Mouse (Mus musculus): ENCODE results near the gene Shox2. TPM values are rescaled to one million over a fixed set of nuclear protein-coding genes. Genes with fewer than 3 reads are reported as not detected.

Shox2 gene
- 28.4 and 28.9 TPM in 2 replicates for polyA plus RNA-seq (2016; fragmentation: Nextera tagmentation; extraction: Ambion mirVana)

DNA sequence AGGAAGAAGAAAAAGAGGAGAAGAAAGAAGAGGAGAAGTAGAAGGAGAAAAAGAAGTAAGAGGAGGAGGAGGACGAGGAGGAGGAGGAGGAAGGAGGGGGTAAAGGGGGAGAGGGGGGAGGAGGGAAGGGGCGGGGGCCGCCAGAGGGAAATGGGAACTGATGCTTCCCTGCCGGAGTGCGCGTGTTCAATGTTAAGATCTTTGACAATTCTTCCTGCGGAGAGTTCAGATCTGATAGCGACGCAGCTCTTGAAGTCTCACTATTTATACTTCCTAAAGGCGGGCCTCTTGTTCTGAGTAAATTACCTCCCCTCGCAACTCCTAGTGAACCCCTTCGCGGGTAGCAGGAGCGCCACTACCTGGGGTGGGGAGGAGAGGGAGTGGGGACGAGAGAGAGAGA is at the start of gene Shox2:
Gene Shox2 (minus strand): TSS at position 66 of the 400 bp plus-strand sequence.
- Histone ChIP-seq H3K4me3 (peak within 1 kb of the TSS; percentile 42), H3K4me2 (replicated peaks) (peak within 1 kb of the TSS; percentile 71), H3K9me3 (no peaks in the 10 kb centered on the region), H3K4me1 (peaks cover 32% of the 10 kb centered on the region), H3K27me3 (replicated peaks) (peaks cover 64% of the 10 kb centered on the region), H3K9ac (peak within 1 kb of the TSS; percentile 49), H3K27ac (peak within 1 kb of the TSS; percentile 37; the same call in 1 of the 2 replicates), H3K36me3 (no peaks in the 10 kb centered on the region)
- ATAC-seq (ENCODE audit: low FRiP score, low read depth) = no peak
- WGBS = 0% methylated on average over 15 of the region's 15 CpGs

DNA sequence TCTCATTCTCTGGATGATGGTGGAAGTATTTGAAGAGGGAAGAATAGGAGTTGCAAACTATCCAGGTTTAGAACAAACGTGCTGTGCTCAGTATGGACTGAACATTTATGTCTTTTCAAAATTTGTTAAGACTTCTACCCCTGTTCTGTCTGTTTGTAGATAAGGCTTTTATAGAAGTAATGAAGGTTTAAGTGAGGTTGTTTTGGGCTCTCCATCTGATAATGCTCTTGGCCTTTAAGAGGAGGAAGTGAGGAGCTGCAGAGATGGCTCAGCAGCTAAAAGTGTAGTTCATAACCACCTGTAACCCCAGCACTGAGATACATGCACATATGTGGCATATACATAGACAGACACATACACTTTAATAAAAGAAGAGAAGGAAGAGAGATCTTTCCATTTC is 15.2 kb upstream of the Shox2 start:
- Histone ChIP-seq H3K4me2 (replicated peaks) (no peak overlapping the region), H3K27me3 (replicated peaks) (no peaks in the 10 kb centered on the region), H3K27ac (no peak overlapping the region), H3K4me1 (no peaks in the 10 kb centered on the region), H3K9me3 (no peaks in the 10 kb centered on the region), H3K4me3 (no peak overlapping the region), H3K9ac (no peak overlapping the region), H3K36me3 (peaks cover 17% of the 10 kb centered on the region)
- no peak for ATAC-seq (ENCODE audit: low FRiP score, low read depth)
- 84% methylated on average over 1 of the region's 1 CpGs for WGBS

- Histone ChIP-seq H3K9me3 (no peaks in the 10 kb centered on the region), H3K4me2 (replicated peaks) (peak overlapping the region; percentile 76), H3K36me3 (no peaks in the 10 kb centered on the region), H3K4me3 (peak overlapping the region; percentile 70), H3K27me3 (replicated peaks) (peaks cover 27% of the 10 kb centered on the region), H3K9ac (peak overlapping the region; percentile 70), H3K27ac (no peak overlapping the region), H3K4me1 (peaks cover 22% of the 10 kb centered on the region)
- WGBS = 7% methylated on average over 1 of the region's 1 CpGs
- no peak for ATAC-seq (ENCODE audit: low FRiP score, low read depth)
Measured at GRCm38 (mm10) chr3:66986287-66986560, 4.7 kb upstream of the Shox2 start.

DNA sequence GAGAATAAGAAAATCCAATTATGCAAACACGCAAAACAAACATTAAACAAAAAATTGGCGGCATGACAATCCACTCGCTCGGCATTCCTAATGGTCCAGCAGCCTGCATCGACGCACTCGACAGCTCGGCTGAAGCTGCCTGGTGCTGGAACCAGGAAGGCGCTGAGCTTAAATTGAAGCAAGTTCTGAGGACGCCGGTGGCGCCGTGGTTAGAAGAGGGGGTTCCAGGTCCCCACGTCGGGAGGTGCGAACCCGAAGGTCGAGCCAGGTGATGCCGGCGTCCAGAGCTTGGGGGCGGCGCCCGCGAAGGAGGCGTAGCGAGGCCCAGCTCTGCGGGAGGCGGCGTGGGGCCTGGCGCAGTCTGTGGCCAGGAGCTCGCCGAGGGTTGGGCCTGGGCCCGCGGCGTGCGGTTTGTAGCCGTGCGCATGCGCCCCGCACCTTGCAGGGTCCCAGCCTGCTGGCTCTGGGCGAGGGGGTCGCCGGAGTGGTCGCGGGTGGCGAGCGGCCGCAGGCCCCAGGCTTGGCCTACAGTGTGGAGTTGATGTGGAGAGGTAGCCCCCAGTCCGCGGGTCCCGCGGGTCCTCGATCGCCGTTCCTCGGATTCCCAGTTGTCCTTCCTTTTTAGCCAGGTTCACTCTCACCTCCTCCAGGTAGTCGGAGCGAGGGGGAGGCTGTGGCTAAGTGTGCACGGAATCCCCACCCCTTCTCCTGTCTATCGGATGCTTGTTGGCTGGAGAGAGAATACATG is 4.1 kb upstream of the Shox2 start:
- H3K9ac ChIP-seq = peak overlapping the region; percentile 70
- peaks cover 32% of the 10 kb centered on the region for H3K27me3 ChIP-seq (replicated peaks)
- peaks cover 27% of the 10 kb centered on the region for H3K4me1 ChIP-seq
- H3K9me3 ChIP-seq = no peaks in the 10 kb centered on the region
- peak overlapping the region; percentile 70 for H3K4me3 ChIP-seq
- H3K36me3 ChIP-seq = no peaks in the 10 kb centered on the region
- WGBS = under 1% methylated on average over 60 of the region's 60 CpGs
- peak overlapping the region; percentile 76 for H3K4me2 ChIP-seq (replicated peaks)
- no peak overlapping the region for H3K27ac ChIP-seq
- ATAC-seq (ENCODE audit: low FRiP score, low read depth) = peak; percentile 96

GRCm38 (mm10) chr3:66983481-66983880 is 1.9 kb upstream of the Shox2 start:
- Histone ChIP-seq H3K4me1 (peaks cover 31% of the 10 kb centered on the region), H3K27me3 (replicated peaks) (peaks cover 55% of the 10 kb centered on the region), H3K9me3 (no peaks in the 10 kb centered on the region), H3K36me3 (no peaks in the 10 kb centered on the region), H3K4me3 (no peak overlapping the region), H3K4me2 (replicated peaks) (no peak overlapping the region), H3K27ac (no peak overlapping the region), H3K9ac (no peak overlapping the region)
- no peak for ATAC-seq (ENCODE audit: low FRiP score, low read depth)
- 13% methylated on average over 3 of the region's 3 CpGs for WGBS

GRCm38 (mm10) chr3:66982181-66982911 is 775 bp upstream of the Shox2 start:
- Histone ChIP-seq H3K36me3 (no peaks in the 10 kb centered on the region), H3K4me3 (peak overlapping the region; percentile 42), H3K4me2 (replicated peaks) (peak overlapping the region; percentile 71), H3K27me3 (replicated peaks) (peaks cover 60% of the 10 kb centered on the region), H3K4me1 (peaks cover 32% of the 10 kb centered on the region), H3K9me3 (no peaks in the 10 kb centered on the region), H3K9ac (no peak overlapping the region), H3K27ac (no peak overlapping the region)
- WGBS = under 1% methylated on average over 29 of the region's 29 CpGs
- no peak for ATAC-seq (ENCODE audit: low FRiP score, low read depth)

DNA sequence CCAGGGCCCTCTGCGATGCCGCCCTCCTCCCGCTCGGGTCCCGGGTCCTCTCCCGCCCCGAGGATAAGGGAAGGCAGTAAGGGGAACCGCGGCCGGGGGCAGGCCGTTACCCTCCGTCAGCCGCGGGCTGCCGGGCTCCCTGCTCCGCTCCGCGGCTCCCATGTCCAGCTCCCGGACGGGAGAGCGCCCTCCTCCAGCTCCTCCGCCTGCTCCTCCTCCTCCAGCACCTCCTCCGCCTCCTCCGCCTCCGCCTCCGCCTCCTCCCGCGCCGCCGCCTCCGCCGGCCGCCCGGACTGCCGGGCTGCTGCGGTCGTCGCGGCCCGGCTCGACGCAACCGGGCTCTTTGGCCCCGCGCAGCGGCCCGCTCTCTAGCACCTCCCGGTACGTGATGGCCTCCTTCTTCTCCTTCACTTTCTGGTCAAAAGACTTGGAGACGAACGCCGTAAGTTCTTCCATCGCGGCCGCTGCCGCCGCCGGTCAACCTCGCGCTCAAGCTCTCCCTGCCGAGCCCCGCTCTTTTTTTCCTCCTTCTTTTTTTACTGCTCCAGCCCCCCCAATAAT is 390 bp downstream of the Shox2 start, which contains the start of gene Rsrc1:
Gene Rsrc1 (plus strand): TSS at position 290 of the 561 bp plus-strand sequence.
- Histone ChIP-seq H3K4me3 (peak within 1 kb of the TSS; percentile 42), H3K9me3 (no peaks in the 10 kb centered on the region), H3K9ac (peak within 1 kb of the TSS; percentile 49), H3K4me1 (peaks cover 27% of the 10 kb centered on the region), H3K27ac (peak within 1 kb of the TSS; percentile 37; the same call in 1 of the 2 replicates), H3K4me2 (replicated peaks) (peak within 1 kb of the TSS; percentile 71), H3K27me3 (replicated peaks) (peaks cover 67% of the 10 kb centered on the region), H3K36me3 (no peaks in the 10 kb centered on the region)
- under 1% methylated on average over 59 of the region's 62 CpGs for WGBS
- peak; percentile 10 for ATAC-seq (ENCODE audit: low FRiP score, low read depth)

DNA sequence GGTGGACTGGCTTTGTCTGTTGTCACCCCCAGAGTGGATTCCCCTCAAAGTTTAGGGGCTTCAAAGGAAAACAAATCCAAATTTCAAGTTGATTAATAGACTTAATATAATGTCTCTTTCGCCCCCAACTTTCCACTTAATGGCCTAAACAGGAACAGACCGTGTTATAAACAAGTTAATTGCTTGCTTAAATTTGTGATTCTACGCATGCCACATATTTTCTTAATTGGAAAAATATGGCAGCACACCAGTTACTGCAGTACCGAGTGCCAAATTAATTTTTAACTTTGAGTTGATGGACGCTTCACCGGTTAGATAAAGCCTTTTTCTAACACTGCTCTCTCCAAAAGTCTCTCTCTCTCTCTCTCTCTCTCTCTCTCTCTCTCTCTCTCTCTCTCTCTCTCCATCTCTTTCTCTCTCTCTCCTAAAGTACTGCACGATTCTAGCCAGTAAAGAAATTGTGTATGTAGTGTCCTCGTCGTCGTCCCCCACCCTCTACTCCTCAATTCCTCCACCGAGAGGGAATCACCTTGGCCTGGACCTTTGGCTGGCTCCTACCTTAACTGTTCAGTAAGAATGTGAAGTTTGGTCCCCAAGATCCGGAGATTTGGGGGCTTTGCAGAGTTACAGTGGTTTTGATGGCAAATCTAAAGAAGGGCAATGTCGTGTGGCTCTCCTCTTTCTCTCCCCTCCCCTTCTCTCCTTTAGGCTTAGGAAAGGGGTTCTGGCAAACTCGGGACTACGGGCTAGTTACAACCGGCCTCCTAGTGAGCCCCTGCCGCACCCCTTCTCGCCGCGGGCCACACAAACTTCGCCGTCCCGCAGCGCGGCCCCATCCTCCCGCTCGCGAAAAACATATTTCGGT is 1.2 kb downstream of the Shox2 start:
- peak overlapping the region; percentile 49 for H3K9ac ChIP-seq
- 1% methylated on average over 29 of the region's 29 CpGs for WGBS
- H3K4me2 ChIP-seq (replicated peaks) = peak overlapping the region; percentile 71
- H3K4me3 ChIP-seq = peak overlapping the region; percentile 42
- peaks cover 71% of the 10 kb centered on the region for H3K27me3 ChIP-seq (replicated peaks)
- H3K27ac ChIP-seq = peak overlapping the region; percentile 37; the same call in 1 of the 2 replicates
- no peaks in the 10 kb centered on the region for H3K36me3 ChIP-seq
- peaks cover 26% of the 10 kb centered on the region for H3K4me1 ChIP-seq
- no peaks in the 10 kb centered on the region for H3K9me3 ChIP-seq
- ATAC-seq (ENCODE audit: low FRiP score, low read depth) = no peak

DNA sequence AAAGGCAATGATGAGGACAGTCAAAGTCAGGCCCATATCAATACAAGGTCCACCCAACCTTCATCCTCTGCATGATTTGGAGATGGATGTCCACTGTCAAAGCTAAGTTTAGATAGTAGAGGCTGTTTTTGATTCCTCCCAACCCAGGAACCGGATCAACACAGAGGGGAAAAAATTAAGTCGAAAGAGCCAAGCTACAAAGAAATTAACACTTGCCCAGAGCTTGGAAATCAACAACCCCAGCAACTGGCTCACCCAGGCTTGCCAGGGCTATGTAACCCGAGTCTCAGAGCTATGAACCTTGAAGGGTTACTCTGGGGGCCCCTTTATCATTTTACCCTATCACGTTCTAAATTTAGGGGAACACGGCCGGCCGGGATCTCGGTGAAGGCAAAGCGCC is 2.1 kb downstream of the Shox2 start:
- 0 out of 2 replicates have a peak overlapping the region, but pooled peaks have one; percentile 2 for H3K4me2 ChIP-seq (replicated peaks)
- no peak overlapping the region for H3K27ac ChIP-seq
- H3K27me3 ChIP-seq (replicated peaks) = peaks cover 79% of the 10 kb centered on the region
- no peaks in the 10 kb centered on the region for H3K36me3 ChIP-seq
- no peak for ATAC-seq (ENCODE audit: low FRiP score, low read depth)
- H3K9me3 ChIP-seq = no peaks in the 10 kb centered on the region
- H3K4me3 ChIP-seq = peak overlapping the region; percentile 18; the same call in 1 of the 2 replicates
- WGBS = 3% methylated on average over 9 of the region's 9 CpGs
- H3K9ac ChIP-seq = no peak overlapping the region
- peaks cover 26% of the 10 kb centered on the region for H3K4me1 ChIP-seq

GRCm38 (mm10) chr3:66978457-66979381 is 2.9 kb downstream of the Shox2 start:
- WGBS = under 1% methylated on average over 45 of the region's 45 CpGs
- Histone ChIP-seq H3K4me3 (peak overlapping the region; percentile 18), H3K9ac (peak overlapping the region; percentile 18; the same call in 1 of the 2 replicates), H3K9me3 (no peaks in the 10 kb centered on the region), H3K4me1 (peaks cover 27% of the 10 kb centered on the region), H3K27ac (no peak overlapping the region), H3K27me3 (replicated peaks) (peaks cover 80% of the 10 kb centered on the region), H3K36me3 (no peaks in the 10 kb centered on the region), H3K4me2 (replicated peaks) (peak overlapping the region; percentile 40)
- ATAC-seq (ENCODE audit: low FRiP score, low read depth) = no peak
